Mouse (Mus musculus) left cerebral cortex, adult 9 months (tissue): ENCODE data around the gene Abcg1.
A peak's percentile ranks its signal among the peaks of the same experiment; 100 is the strongest.

Experiments
- DNase-seq, 2 experiments: peaks; one replicate each; pipeline ENCODE4 v3.0.0; 2022; ENCODE audit warnings: low spot score in 2 of 2

Gene Abcg1

GRCm38 (mm10) chr17:31057151-31057890 lies at the start of gene Abcg1:
Gene Abcg1, plus strand, starts transcription at chr17:31057675.
- DNase-seq: peak in 1 of 2 experiments; percentile 65

GRCm38 (mm10) chr17:31008416-31008815 lies 49.1 kb upstream of the Abcg1 start:
- DNase-seq: no peak

- DNase-seq: peak in 1 of 2 experiments; percentile 30
Measured at GRCm38 (mm10) chr17:31011551-31012394, 45.7 kb upstream of the Abcg1 start.

- peak in 1 of 2 experiments; percentile 74 for DNase-seq
Measured at GRCm38 (mm10) chr17:31018267-31018666, 39.2 kb upstream of the Abcg1 start.

GRCm38 (mm10) chr17:31019505-31019904 lies 38.0 kb upstream of the Abcg1 start:
- peak in 1 of 2 experiments; percentile 65 for DNase-seq

- DNase-seq: no peak
Measured at GRCm38 (mm10) chr17:31020078-31020477, 37.4 kb upstream of the Abcg1 start.

- peak in 1 of 2 experiments; percentile 25 for DNase-seq
Measured at GRCm38 (mm10) chr17:31021276-31021675, 36.2 kb upstream of the Abcg1 start.

GRCm38 (mm10) chr17:31024125-31024781 lies 33.2 kb upstream of the Abcg1 start:
- DNase-seq: peak in 1 of 2 experiments; percentile 34

- no peak for DNase-seq
Measured at GRCm38 (mm10) chr17:31024782-31025125, 32.7 kb upstream of the Abcg1 start.

- no peak for DNase-seq
Measured at GRCm38 (mm10) chr17:31026986-31027385, 30.5 kb upstream of the Abcg1 start.

- peak in 1 of 2 experiments; percentile 31 for DNase-seq
Measured at GRCm38 (mm10) chr17:31027723-31028122, 29.8 kb upstream of the Abcg1 start.

GRCm38 (mm10) chr17:31028821-31029370 lies 28.6 kb upstream of the Abcg1 start:
- DNase-seq: no peak

GRCm38 (mm10) chr17:31029407-31029806 lies 28.1 kb upstream of the Abcg1 start:
- no peak for DNase-seq

GRCm38 (mm10) chr17:31032341-31032740 lies 25.1 kb upstream of the Abcg1 start:
- no peak for DNase-seq

GRCm38 (mm10) chr17:31033251-31033650 lies 24.2 kb upstream of the Abcg1 start:
- DNase-seq: no peak

GRCm38 (mm10) chr17:31034165-31034564 lies 23.3 kb upstream of the Abcg1 start:
- no peak for DNase-seq

GRCm38 (mm10) chr17:31034674-31035356 lies 22.7 kb upstream of the Abcg1 start:
- no peak for DNase-seq

- peak; percentile 54 to 72 for DNase-seq
Measured at GRCm38 (mm10) chr17:31036168-31036876, 21.2 kb upstream of the Abcg1 start.

GRCm38 (mm10) chr17:31037331-31037730 lies 20.1 kb upstream of the Abcg1 start:
- DNase-seq: no peak

GRCm38 (mm10) chr17:31038381-31038780 lies 19.1 kb upstream of the Abcg1 start:
- peak in 1 of 2 experiments; percentile 50 for DNase-seq

- no peak for DNase-seq
Measured at GRCm38 (mm10) chr17:31039626-31040025, 17.8 kb upstream of the Abcg1 start.
